Comparison of ENCODE assay signal across 25 mouse cellular contexts in genomic region chr7:128279750-128280149, GRCm38 (mm10). TPM values are rescaled to one million over a fixed set of nuclear protein-coding genes. Genes with fewer than 3 reads are reported as not detected.
DNase-seq lines count a peak whose midpoint lies in the region; ATAC-seq and TF ChIP-seq lines count a peak whose summit lies in the region.
"Had no signal": no experiment of that assay in that cellular context is flagged by ENCODE, and none has a peak within 500 bp of the region (broad histone marks: within the 10 kb centered on the region; RNA-seq: fewer than 3 reads in every experiment).

No protein-coding gene starts in this region.

- H3K27ac ChIP-seq in liver, embryonic 12.5 days = peak overlapping the region; percentile 32
- H3K27ac ChIP-seq in liver, postnatal 0 days (ENCODE audit: low read depth) = no peak overlapping the region
- H3K27ac ChIP-seq in intestine, embryonic 16.5 days (ENCODE audit: low read length) = no peak overlapping the region
- H3K27ac ChIP-seq in stomach, embryonic 15.5 days = peak overlapping the region; percentile 40; the same call in 1 of the 2 replicates
- H3K27ac ChIP-seq in cerebellum, adult 2 months (ENCODE audit: insufficient read depth, low read length) = no peak overlapping the region
- H3K27ac ChIP-seq: forebrain, embryonic 12.5 days; forebrain, embryonic 15.5 days; heart, embryonic 15.5 days; hindbrain, embryonic 10.5 days; hindbrain, embryonic 13.5 days had no signal

- no peak overlapping the region for H3K4me2 ChIP-seq in liver, embryonic 12.5 days
- H3K4me2 ChIP-seq in liver, postnatal 0 days (ENCODE audit: low read depth, low read length) = no peak overlapping the region
- H3K4me2 ChIP-seq in intestine, embryonic 16.5 days (ENCODE audit: low read depth, low read length) = no peak overlapping the region
- no peak overlapping the region for H3K4me2 ChIP-seq in stomach, embryonic 15.5 days
- H3K4me2 ChIP-seq: forebrain, embryonic 12.5 days; forebrain, embryonic 15.5 days; heart, embryonic 12.5 days; heart, embryonic 15.5 days; hindbrain, embryonic 13.5 days had no signal

- peaks cover 34% of the 10 kb centered on the region for H3K4me1 ChIP-seq in liver, embryonic 12.5 days
- H3K4me1 ChIP-seq in liver, postnatal 0 days (ENCODE audit: insufficient read depth) = no peaks in the 10 kb centered on the region
- peaks cover 13% of the 10 kb centered on the region; the same call in 1 of the 2 replicates for H3K4me1 ChIP-seq in intestine, embryonic 16.5 days (ENCODE audit: control insufficient read depth, insufficient read depth, low read length)
- no peaks in the 10 kb centered on the region for H3K4me1 ChIP-seq in stomach, embryonic 15.5 days
- H3K4me1 ChIP-seq in cerebellum, adult 2 months (ENCODE audit: control insufficient read depth, insufficient read depth, low read length) = no peaks in the 10 kb centered on the region; the same call in 1 of the 2 replicates
- H3K4me1 ChIP-seq: forebrain, embryonic 15.5 days had no signal

- TF ChIP-seq EP300 in liver, postnatal 0 days (IDR thresholded peaks at IDR 0.05; ENCODE audit: low read depth) = no peak

- WGBS in liver, embryonic 12.5 days (ENCODE audit: insufficient replicate concordance) = 90% methylated on average over 4 of the region's 4 CpGs
- 95% methylated on average over 4 of the region's 4 CpGs for WGBS in liver, postnatal 0 days (ENCODE audit: insufficient replicate concordance)
- 81% methylated on average over 4 of the region's 4 CpGs for WGBS in intestine, embryonic 16.5 days
- 86% methylated on average over 4 of the region's 4 CpGs for WGBS in stomach, embryonic 15.5 days
- 89% methylated on average over 4 of the region's 4 CpGs for WGBS in cerebellum, adult 2 months

- no peak for DNase-seq in liver, postnatal 0 days
- no peak for DNase-seq in left cerebral cortex, adult 8-10 months (ENCODE audit: low spot score in 2 of 2)
- no peak for DNase-seq in cerebellum, adult 2 months
- DNase-seq: adrenal gland, adult 8-10 months; adrenal gland, postnatal 25 days; cerebellum, adult 11-12 months; cerebellum, adult 9-10 months; cerebellum, postnatal 14 days; gastrocnemius, postnatal 25 days; heart, adult 18-20 months; heart, postnatal 10 days; heart, postnatal 36 days had no signal

- peaks cover 91% of the 10 kb centered on the region for H3K36me3 ChIP-seq in liver, embryonic 12.5 days
- peaks cover 60% of the 10 kb centered on the region for H3K36me3 ChIP-seq in liver, postnatal 0 days (replicated peaks; ENCODE audit: insufficient read depth, low read length)
- H3K36me3 ChIP-seq in intestine, embryonic 16.5 days (ENCODE audit: control insufficient read depth, insufficient read depth, low read length) = peaks cover 12% of the 10 kb centered on the region
- H3K36me3 ChIP-seq in stomach, embryonic 15.5 days = peaks cover 34% of the 10 kb centered on the region

- no peaks in the 10 kb centered on the region for H3K9me3 ChIP-seq in liver, embryonic 12.5 days (replicated peaks)
- no peaks in the 10 kb centered on the region for H3K9me3 ChIP-seq in liver, postnatal 0 days (ENCODE audit: low read length)
- H3K9me3 ChIP-seq in intestine, embryonic 16.5 days (ENCODE audit: control insufficient read depth, low read length) = no peaks in the 10 kb centered on the region
- H3K9me3 ChIP-seq in stomach, embryonic 15.5 days = no peaks in the 10 kb centered on the region
- H3K9me3 ChIP-seq: forebrain, embryonic 12.5 days; forebrain, embryonic 15.5 days; heart, embryonic 12.5 days; heart, embryonic 15.5 days; hindbrain, embryonic 10.5 days; hindbrain, embryonic 13.5 days had no signal

- no peak for TF ChIP-seq POLR2A in cerebellum, adult 2 months (IDR thresholded peaks at IDR 0.05; ENCODE audit: borderline replicate concordance, insufficient read depth, low read length)

- TF ChIP-seq CTCF in liver, postnatal 0 days (IDR thresholded peaks at IDR 0.05; ENCODE audit: low read depth) = no peak
- no peak for TF ChIP-seq CTCF in cerebellum, adult 2 months (IDR thresholded peaks at IDR 0.05; ENCODE audit: borderline replicate concordance, insufficient read depth, low read depth, low read length)

- ATAC-seq in liver, embryonic 12.5 days = no peak
- ATAC-seq in liver, postnatal 0 days = no peak
- ATAC-seq in intestine, embryonic 16.5 days = peak; percentile 55
- no peak for ATAC-seq in stomach, embryonic 15.5 days (ENCODE audit: insufficient read depth, low FRiP score, low read depth)
- ATAC-seq: activated CD4-positive, CD25-positive, alpha-beta regulatory T cell, adult 4 months; forebrain, embryonic 15.5 days; hindbrain, embryonic 16.5 days had no signal

- H3K4me3 ChIP-seq in liver, embryonic 12.5 days = no peak overlapping the region
- no peak overlapping the region for H3K4me3 ChIP-seq in liver, postnatal 0 days (ENCODE audit: low read depth, low read length)
- H3K4me3 ChIP-seq in intestine, embryonic 16.5 days (ENCODE audit: low read length) = no peak overlapping the region
- no peak overlapping the region for H3K4me3 ChIP-seq in stomach, embryonic 15.5 days (replicated peaks)
- H3K4me3 ChIP-seq in cerebellum, adult 2 months (replicated peaks; ENCODE audit: insufficient read depth, low read depth, low read length) = no peak overlapping the region
- H3K4me3 ChIP-seq: forebrain, embryonic 12.5 days; forebrain, embryonic 15.5 days; heart, embryonic 12.5 days; heart, embryonic 15.5 days; hindbrain, embryonic 10.5 days; hindbrain, embryonic 13.5 days had no signal

- H3K9ac ChIP-seq in liver, embryonic 12.5 days = no peak overlapping the region
- H3K9ac ChIP-seq in liver, postnatal 0 days (replicated peaks) = no peak overlapping the region
- no peak overlapping the region for H3K9ac ChIP-seq in intestine, embryonic 16.5 days (ENCODE audit: low read depth, low read length)
- no peak overlapping the region for H3K9ac ChIP-seq in stomach, embryonic 15.5 days
- H3K9ac ChIP-seq: forebrain, embryonic 12.5 days; forebrain, embryonic 15.5 days; heart, embryonic 12.5 days; heart, embryonic 15.5 days; hindbrain, embryonic 13.5 days had no signal

- no peaks in the 10 kb centered on the region for H3K27me3 ChIP-seq in liver, embryonic 12.5 days (replicated peaks)
- no peaks in the 10 kb centered on the region for H3K27me3 ChIP-seq in liver, postnatal 0 days (ENCODE audit: insufficient read depth, low read length)
- H3K27me3 ChIP-seq in intestine, embryonic 16.5 days (replicated peaks; ENCODE audit: control insufficient read depth, insufficient read depth, low read length) = no peaks in the 10 kb centered on the region
- H3K27me3 ChIP-seq in stomach, embryonic 15.5 days (replicated peaks) = no peaks in the 10 kb centered on the region
- H3K27me3 ChIP-seq in cerebellum, adult 2 months (ENCODE audit: control insufficient read depth, insufficient read depth, low read length) = no peaks in the 10 kb centered on the region
- H3K27me3 ChIP-seq: forebrain, embryonic 15.5 days; heart, embryonic 12.5 days; heart, embryonic 15.5 days had no signal

RNA-seq across cellular contexts. Expression of gene Slc5a2, which starts 14.3 kb away (rescaled TPM):
- polyA plus RNA-seq in liver, embryonic 12.5 days (2016; fragmentation: Nextera tagmentation; extraction: Ambion mirVana) = 2.0 and 2.1 TPM in 2 replicates
- 1.3 and 1.8 TPM in 2 replicates for polyA plus RNA-seq in liver, postnatal 0 days (2015; fragmentation: Nextera tagmentation; extraction: Ambion mirVana)
- polyA plus RNA-seq in intestine, embryonic 16.5 days (2015; fragmentation: Nextera tagmentation; extraction: Ambion mirVana) = not detected in 2 replicates
- 0.57 and 1.1 TPM in 2 replicates for polyA plus RNA-seq in stomach, embryonic 15.5 days (2015; fragmentation: Nextera tagmentation; extraction: Ambion mirVana)
- not detected for total RNA-seq in left cerebral cortex, adult 8-10 months (2022)
- polyA plus RNA-seq in cerebellum, adult 2 months (2012; rRNA removed) = 0.30 and 0.51 TPM in 2 replicates
- total RNA-seq: adrenal gland, adult 8-10 months; adrenal gland, postnatal 25 days; gastrocnemius, adult 8-10 months; gastrocnemius, postnatal 25 days; heart, adult 18-20 months; heart, postnatal 10 days; heart, postnatal 36 days had no signal
- polyA plus RNA-seq: activated CD4-positive, CD25-positive, alpha-beta regulatory T cell, adult 4 months; embryonic facial prominence, embryonic 14.5 days; forebrain, embryonic 12.5 days; forebrain, embryonic 15.5 days; heart, embryonic 15.5 days; hindbrain, embryonic 13.5 days had no signal

RNA-seq across cellular contexts. Expression of gene BC017158, which starts 18.2 kb away (rescaled TPM):
- 26.3 and 29.4 TPM in 2 replicates for polyA plus RNA-seq in liver, embryonic 12.5 days (2016; fragmentation: Nextera tagmentation; extraction: Ambion mirVana)
- 9.4 and 9.6 TPM in 2 replicates for polyA plus RNA-seq in liver, postnatal 0 days (2015; fragmentation: Nextera tagmentation; extraction: Ambion mirVana)
- polyA plus RNA-seq in intestine, embryonic 16.5 days (2015; fragmentation: Nextera tagmentation; extraction: Ambion mirVana) = 49.6 and 53.4 TPM in 2 replicates
- polyA plus RNA-seq in stomach, embryonic 15.5 days (2015; fragmentation: Nextera tagmentation; extraction: Ambion mirVana) = 34.7 and 40.3 TPM in 2 replicates
- 10 to 100 TPM; 25.7 to 29.4 (median 28.9) TPM for total RNA-seq in left cerebral cortex, adult 8-10 months (2022)
- 35.4 and 38.9 TPM in 2 replicates for polyA plus RNA-seq in cerebellum, adult 2 months (2012; rRNA removed)

RNA-seq across cellular contexts. Expression of gene Tgfb1i1, which starts 33.1 kb away (rescaled TPM):
- 22.3 and 25.1 TPM in 2 replicates for polyA plus RNA-seq in liver, embryonic 12.5 days (2016; fragmentation: Nextera tagmentation; extraction: Ambion mirVana)
- polyA plus RNA-seq in liver, postnatal 0 days (2015; fragmentation: Nextera tagmentation; extraction: Ambion mirVana) = 10.1 and 10.4 TPM in 2 replicates
- 167 and 175 TPM in 2 replicates for polyA plus RNA-seq in intestine, embryonic 16.5 days (2015; fragmentation: Nextera tagmentation; extraction: Ambion mirVana)
- polyA plus RNA-seq in stomach, embryonic 15.5 days (2015; fragmentation: Nextera tagmentation; extraction: Ambion mirVana) = 184 and 204 TPM in 2 replicates
- total RNA-seq in left cerebral cortex, adult 8-10 months (2022) = 10 to 100 TPM; 16.0 to 17.2 (median 16.5) TPM
- polyA plus RNA-seq in cerebellum, adult 2 months (2012; rRNA removed) = 10.8 and 13.1 TPM in 2 replicates

RNA-seq across cellular contexts. Expression of gene 9130023H24Rik, which starts 41.9 kb away (rescaled TPM):
- 2.9 and 3.1 TPM in 2 replicates for polyA plus RNA-seq in liver, embryonic 12.5 days (2016; fragmentation: Nextera tagmentation; extraction: Ambion mirVana)
- 1.7 and 2.2 TPM in 2 replicates for polyA plus RNA-seq in liver, postnatal 0 days (2015; fragmentation: Nextera tagmentation; extraction: Ambion mirVana)
- 5.7 and 6.5 TPM in 2 replicates for polyA plus RNA-seq in intestine, embryonic 16.5 days (2015; fragmentation: Nextera tagmentation; extraction: Ambion mirVana)
- polyA plus RNA-seq in stomach, embryonic 15.5 days (2015; fragmentation: Nextera tagmentation; extraction: Ambion mirVana) = 6.1 and 7.1 TPM in 2 replicates
- total RNA-seq in left cerebral cortex, adult 8-10 months (2022) = 1 to 10 TPM; 3.9 to 5.0 (median 4.4) TPM
- 2.6 and 2.8 TPM in 2 replicates for polyA plus RNA-seq in cerebellum, adult 2 months (2012; rRNA removed)

RNA-seq across cellular contexts. Expression of gene Armc5, which starts 42.6 kb away (rescaled TPM):
- polyA plus RNA-seq in liver, embryonic 12.5 days (2016; fragmentation: Nextera tagmentation; extraction: Ambion mirVana) = 12.7 and 12.8 TPM in 2 replicates
- 5.4 and 5.6 TPM in 2 replicates for polyA plus RNA-seq in liver, postnatal 0 days (2015; fragmentation: Nextera tagmentation; extraction: Ambion mirVana)
- 15.4 and 17.8 TPM in 2 replicates for polyA plus RNA-seq in intestine, embryonic 16.5 days (2015; fragmentation: Nextera tagmentation; extraction: Ambion mirVana)
- 18.2 and 19.9 TPM in 2 replicates for polyA plus RNA-seq in stomach, embryonic 15.5 days (2015; fragmentation: Nextera tagmentation; extraction: Ambion mirVana)
- 10 to 100 TPM; 14.2 to 16.8 (median 14.9) TPM for total RNA-seq in left cerebral cortex, adult 8-10 months (2022)
- polyA plus RNA-seq in cerebellum, adult 2 months (2012; rRNA removed) = 16.1 and 17.2 TPM in 2 replicates

Comparison
In these comparisons a context has a peak if more than half of its experiments do, and no peak if none do; other contexts are left out.
1. H3K27ac ChIP-seq: peak in liver, embryonic 12.5 days (single experiment) and stomach, embryonic 15.5 days (single experiment); none in liver, postnatal 0 days (single experiment), intestine, embryonic 16.5 days (single experiment) and cerebellum, adult 2 months (single experiment).